Mouse (Mus musculus) heart, postnatal 25 days (tissue): ENCODE measurements around the gene Gm364. TPM values are rescaled to one million over a fixed set of nuclear protein-coding genes. Genes with fewer than 3 reads are reported as not detected.

Source experiments
- DNase-seq: peaks from one replicate; pipeline ENCODE4 v3.0.0; 2022; ENCODE audit warnings: low spot score
- intact Hi-C: fragments of 180-260 bp; cut with DNase I; formaldehyde crosslinking; loops from one replicate; pipeline ENCODE4 v1.15.1; 2025
- total RNA-seq, 2 experiments: library from RNA; stranded (reverse); gene quantifications; 2 replicates each; pipeline ENCODE4 v1.2.3; 2021

Gene Gm364
- total RNA-seq: not detected

DNA sequence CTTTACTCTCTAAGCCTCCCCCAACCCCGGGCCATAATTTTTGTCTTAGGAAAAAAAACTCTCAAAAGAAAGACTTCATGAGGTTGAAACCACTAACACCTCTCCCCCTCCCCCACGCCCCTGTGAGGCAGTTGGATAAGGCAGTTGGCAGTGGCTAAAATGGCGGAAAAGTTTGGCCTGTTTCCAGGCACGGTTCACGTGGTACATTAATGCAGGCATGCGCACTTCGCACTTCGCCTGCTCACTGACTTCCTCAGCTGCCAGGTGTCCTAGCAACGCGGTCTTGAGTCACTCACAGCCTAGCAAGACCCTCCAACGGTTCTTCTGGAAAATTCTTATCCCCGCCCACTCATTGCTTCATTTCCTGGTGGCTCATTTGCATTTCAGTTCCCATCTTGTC lies at the start of gene Gm364:
Gm364 (plus strand) TSS at position 386 of the 400 bp plus-strand sequence.
- intact Hi-C loops: no loop called here
- no peak for DNase-seq

- DNase-seq: no peak
- intact Hi-C loops: no loop called here
These were observed 49.6 kb upstream of the Gm364 start for GRCm38 (mm10) chrX:57359316-57359715.

- no peak for DNase-seq
- intact Hi-C loops: no loop called here
These were observed 43.9 kb upstream of the Gm364 start for GRCm38 (mm10) chrX:57364891-57365569.

DNA sequence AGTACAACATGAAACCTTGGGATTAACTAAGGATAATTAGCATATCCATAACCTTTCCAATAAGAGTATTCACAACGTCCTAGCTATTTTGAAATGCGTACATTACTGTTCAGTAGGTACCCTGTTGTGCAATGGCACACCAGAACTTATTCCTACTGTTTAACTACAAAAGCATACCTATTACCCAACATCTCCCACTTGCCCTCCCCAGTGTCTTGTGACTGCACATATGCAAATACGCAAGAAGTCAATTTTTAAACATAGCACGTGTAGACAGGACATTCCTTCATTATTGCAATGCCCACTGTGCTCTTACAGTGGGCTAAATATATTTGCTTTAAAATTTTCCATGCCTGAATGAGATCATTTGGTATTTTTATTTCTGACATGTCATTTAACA lies 36.0 kb upstream of the Gm364 start:
- DNase-seq: no peak
- intact Hi-C loops: no loop called here

GRCm38 (mm10) chrX:57373543-57373942 lies 35.4 kb upstream of the Gm364 start:
- intact Hi-C loops: no loop called here
- no peak for DNase-seq

DNA sequence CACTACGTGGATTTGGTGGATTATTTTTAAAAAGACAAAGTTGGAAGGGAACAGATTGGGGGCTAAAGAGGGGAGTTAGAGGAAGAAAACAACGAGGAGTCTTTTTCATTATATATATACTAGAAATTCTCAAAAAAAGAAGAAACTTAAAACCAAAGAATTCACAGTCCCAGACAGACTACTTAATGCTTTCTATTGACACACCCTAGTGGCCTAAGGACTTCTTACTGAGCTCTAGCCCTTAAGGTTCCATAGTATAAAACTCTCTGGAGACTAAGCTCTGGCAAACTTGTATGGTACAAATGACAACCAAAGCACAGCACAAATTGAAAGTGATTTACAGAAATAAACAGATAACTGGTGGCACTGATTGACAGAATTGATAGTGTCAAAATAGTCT lies 34.9 kb upstream of the Gm364 start:
- no peak for DNase-seq
- intact Hi-C loops: no loop called here

GRCm38 (mm10) chrX:57377096-57377495 lies 31.9 kb upstream of the Gm364 start:
- intact Hi-C loops: no loop called here

GRCm38 (mm10) chrX:57378579-57378978 lies 30.4 kb upstream of the Gm364 start:
- intact Hi-C loops: no loop called here
- no peak for DNase-seq

More at GRCm38 (mm10) chrX:57377096-57377495, 31.9 kb upstream of the Gm364 start:
- no peak for DNase-seq

GRCm38 (mm10) chrX:57380915-57381314 lies 28.0 kb upstream of the Gm364 start:
- intact Hi-C loops: loop anchor here (10.0 kb wide), 1 partner anchor 146 kb away; no protein-coding TSS in a partner anchor
- DNase-seq: no peak

DNA sequence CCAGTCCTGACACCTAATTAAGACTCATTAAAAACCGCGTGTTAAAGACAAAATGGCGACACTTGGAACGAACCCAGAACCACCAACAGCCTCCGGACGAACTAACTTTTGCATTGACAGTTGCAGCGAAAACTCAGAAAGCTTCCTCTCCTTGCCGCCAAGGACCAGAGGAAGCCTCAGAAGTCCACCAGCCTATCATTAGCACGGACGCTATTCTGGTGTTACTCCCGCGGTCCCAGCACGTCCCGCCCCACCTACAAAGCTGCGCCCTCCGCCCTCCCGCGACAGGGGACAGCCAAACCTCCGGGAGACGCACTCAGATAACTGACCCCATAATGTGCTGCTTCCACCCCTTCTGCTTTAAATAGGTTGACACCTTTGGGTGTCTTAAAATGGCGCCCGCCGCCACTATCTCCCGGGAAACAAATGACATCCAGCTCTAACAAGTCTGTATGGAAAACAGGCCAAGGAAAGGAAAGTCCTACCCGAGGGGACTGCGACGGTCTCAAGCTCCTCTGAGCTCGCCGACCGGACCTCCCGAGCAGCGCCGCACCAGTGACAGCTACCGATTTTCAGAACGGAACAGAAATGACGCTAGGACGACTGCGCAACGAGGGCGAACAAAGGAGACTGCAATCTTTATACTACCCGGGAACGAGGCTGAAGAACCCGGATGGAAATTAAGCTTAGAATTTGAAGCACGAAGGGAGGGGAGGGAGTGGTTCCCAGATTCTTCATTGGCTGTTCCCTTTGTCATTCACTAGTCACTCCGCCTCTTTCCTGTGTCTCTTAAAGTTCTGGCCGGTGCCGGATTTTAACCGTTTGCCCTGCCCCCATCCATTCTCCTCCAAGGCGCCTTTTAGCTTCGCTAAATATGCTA lies 16.3 kb upstream of the Gm364 start, which contains the start of gene Rbmx:
Rbmx (minus strand) TSS at position 670 of the 880 bp plus-strand sequence.
- intact Hi-C loops: loop anchor here (5.0 to 10.0 kb wide), 2 partner anchors 50 to 338 kb away; partner anchors contain the start of gene Htatsf1
- peak; percentile 71 for DNase-seq

- no peak for DNase-seq
- intact Hi-C loops: loop anchor here (5.0 to 10.0 kb wide), 2 partner anchors 51 to 339 kb away; partner anchors contain the start of gene Htatsf1
These were observed 15.5 kb upstream of the Gm364 start for GRCm38 (mm10) chrX:57393412-57393811.

- no peak for DNase-seq
- intact Hi-C loops: no loop called here
These were observed 7.6 kb upstream of the Gm364 start for GRCm38 (mm10) chrX:57401388-57401787.

- intact Hi-C loops: no loop called here
- no peak for DNase-seq
These were observed 5.3 kb upstream of the Gm364 start for GRCm38 (mm10) chrX:57403651-57404050.

DNA sequence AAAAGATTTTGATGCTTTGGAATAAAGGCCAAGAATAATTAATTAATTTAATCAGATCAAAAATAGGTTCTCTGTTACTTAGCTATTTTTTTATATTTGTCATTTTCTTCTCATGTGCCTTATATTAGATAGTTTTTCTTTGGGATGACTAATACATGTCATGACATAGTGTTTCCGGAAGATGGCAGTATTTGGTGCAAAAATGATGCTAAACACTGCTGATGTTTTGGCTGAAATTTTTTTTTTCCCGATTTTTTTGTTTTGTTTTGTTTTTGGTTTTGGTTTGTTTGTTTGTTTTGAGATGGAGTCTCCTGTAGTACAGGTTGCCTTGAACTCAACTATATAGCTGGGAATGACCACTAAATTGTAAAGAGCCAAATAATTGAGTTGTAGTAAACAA lies 22.7 kb downstream of the Gm364 start:
- no peak for DNase-seq
- intact Hi-C loops: loop anchor here (2.0 kb wide), 1 partner anchor 243 kb away; no protein-coding TSS in a partner anchor

- DNase-seq: no peak
- intact Hi-C loops: no loop called here
These were observed 24.9 kb downstream of the Gm364 start for GRCm38 (mm10) chrX:57433897-57434296.

GRCm38 (mm10) chrX:57503634-57504033 lies 94.7 kb downstream of the Gm364 start, which contains the start of gene Gpr101:
TSS of gene Gpr101 (minus strand) at chrX:57503757.
- no peak for DNase-seq
- intact Hi-C loops: no loop called here

DNA sequence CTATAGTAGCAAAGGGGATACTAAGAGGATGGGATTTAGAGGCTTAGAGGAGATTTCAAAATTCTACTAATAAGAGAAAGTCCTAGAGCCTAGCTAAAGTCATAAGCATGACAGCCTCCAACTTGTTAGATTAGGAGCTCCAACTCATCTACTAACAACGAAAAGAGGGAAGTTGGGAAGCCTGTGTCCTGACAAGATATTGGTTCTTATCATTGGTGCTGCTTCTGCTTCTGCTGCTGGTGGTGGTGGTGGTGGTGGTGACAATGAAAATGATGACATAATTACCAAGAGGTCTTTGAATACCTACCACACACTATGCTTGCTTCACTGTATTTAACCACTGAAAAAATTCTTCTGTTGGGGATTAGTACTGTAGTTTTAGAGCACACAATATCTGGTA lies 97.3 kb downstream of the Gm364 start:
- intact Hi-C loops: no loop called here
- DNase-seq: no peak

DNA sequence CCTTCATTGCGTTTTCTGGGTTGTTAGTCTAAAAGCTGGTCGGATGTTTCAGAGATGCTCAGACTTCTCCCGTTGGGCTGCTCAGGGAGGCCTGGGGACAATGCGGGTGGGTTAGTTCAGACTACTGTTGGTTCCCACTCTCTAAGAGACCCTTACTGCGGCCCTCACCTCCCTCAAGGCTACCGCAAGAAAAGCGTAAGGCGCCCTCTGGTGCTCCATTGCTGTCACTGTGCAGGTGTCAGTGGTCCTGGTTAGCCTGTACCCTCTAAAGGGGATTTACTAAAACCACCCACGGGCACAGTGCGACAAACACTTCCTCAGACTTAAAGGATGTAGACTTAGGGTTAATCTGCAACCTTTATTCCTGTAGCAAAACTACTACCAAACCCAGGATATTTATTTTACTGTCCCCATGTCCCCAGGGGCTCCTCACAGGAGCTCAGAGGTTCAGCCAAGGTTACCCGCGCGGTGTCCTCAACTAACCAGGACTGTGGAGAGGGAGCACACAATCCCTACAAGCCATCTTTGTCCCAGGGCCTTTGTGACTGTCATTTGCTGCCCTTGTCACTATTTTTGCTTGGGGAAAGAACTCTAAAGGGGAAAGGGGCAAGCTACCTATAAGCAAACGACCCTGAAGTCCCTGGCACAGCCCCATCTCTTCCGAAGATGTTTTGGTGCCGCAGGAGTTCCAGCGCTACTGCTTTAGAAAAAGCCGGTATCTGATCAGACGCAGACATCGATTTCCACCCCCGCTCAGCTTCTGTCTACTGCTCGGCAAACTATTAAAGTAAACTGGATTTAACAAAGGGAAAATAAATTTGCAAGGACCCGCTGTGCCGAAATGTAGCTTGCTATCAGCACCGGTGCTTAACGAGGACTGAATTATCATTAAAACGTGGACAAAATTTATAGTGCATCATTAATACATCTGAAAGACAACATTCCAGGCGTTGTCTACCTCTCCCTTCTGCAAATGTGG lies 112.5 kb downstream of the Gm364 start:
- no peak for DNase-seq
- intact Hi-C loops: no loop called here
